Mouse (Mus musculus): Measurements from ENCODE around the gene Fn3k.

DNA sequence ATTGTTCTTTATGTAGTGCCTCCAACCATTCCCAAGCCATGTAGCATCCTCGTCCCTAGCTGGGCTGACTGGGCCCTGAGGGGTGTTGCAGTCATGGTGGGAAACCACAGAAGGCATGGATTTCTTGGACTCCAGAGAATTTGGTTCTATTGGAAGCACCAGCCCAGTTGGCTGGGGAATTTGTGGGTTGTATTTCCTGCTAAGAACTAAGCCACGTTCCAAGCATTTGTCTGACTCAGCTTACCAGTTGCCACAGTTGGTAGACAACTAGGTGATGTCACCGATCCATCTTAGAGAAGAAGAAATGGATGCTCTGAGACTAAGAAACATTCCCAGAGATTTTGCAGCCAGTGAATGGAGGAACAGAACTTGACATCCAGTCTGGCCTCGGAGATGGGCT is 6.9 kb downstream of the Fn3k start:
- no peak for TF ChIP-seq CTCF (IDR thresholded peaks at IDR 0.05; ENCODE audit: control insufficient read depth, insufficient read depth, low read length)
- TF ChIP-seq POLR2A (IDR thresholded peaks at IDR 0.05; ENCODE audit: borderline replicate concordance, control insufficient read depth, low read depth, low read length) = no peak
